Mouse (Mus musculus) midbrain, postnatal 0 days (tissue): ENCODE data around the gene Tedc2. TPM values are rescaled to one million over a fixed set of nuclear protein-coding genes. Genes with fewer than 3 reads are reported as not detected.
A peak's percentile ranks its signal among the peaks of the same experiment; 100 is the strongest.

Experiments
- ATAC-seq: fragments of 200-750 bp; cut with Nextera tagmentation; 2 replicates; pipeline ENCODE4 v1.8.0; 2017; ENCODE audit warnings: moderate number of reproducible peaks, mild to moderate bottlenecking, moderate TSS enrichment, moderate library complexity; ENCODE audit not compliant: low FRiP score
- DNase-seq: peaks from one replicate; pipeline ENCODE4 v3.0.0-alpha.2; 2015; ENCODE audit warnings: low spot score
- H3K27ac ChIP-seq: fragments of 300-500 bp; sonication (generic); 2 replicates; pipeline ENCODE4 v1.5.1; 2014; ENCODE audit warnings: low read depth, mild to moderate bottlenecking, low read length, mixed read lengths
- H3K27me3 ChIP-seq: fragments of 300-500 bp; sonication (generic); 2 replicates; pipeline ENCODE4 v1.6.1; 2014; ENCODE audit warnings: low read length, control low read depth, mixed read lengths; ENCODE audit not compliant: insufficient read depth
- H3K36me3 ChIP-seq: fragments of 300-500 bp; sonication (generic); 2 replicates; pipeline ENCODE4 v1.6.1; 2014; ENCODE audit warnings: low read length, control low read depth, mixed read lengths; ENCODE audit not compliant: insufficient read depth
- H3K4me1 ChIP-seq: fragments of 300-500 bp; sonication (generic); 2 replicates; pipeline ENCODE4 v1.6.1; 2014; ENCODE audit warnings: mild to moderate bottlenecking, control low read depth, antibody characterized with exemption, low read length, mixed read lengths; ENCODE audit not compliant: insufficient read depth
- H3K4me2 ChIP-seq: fragments of 300-500 bp; sonication (generic); 2 replicates; pipeline ENCODE4 v1.6.1; 2014; ENCODE audit warnings: low read depth, mild to moderate bottlenecking, low read length, mixed read lengths; ENCODE audit not compliant: poor library complexity, severe bottlenecking
- H3K4me3 ChIP-seq: fragments of 300-500 bp; sonication (generic); 2 replicates; pipeline ENCODE4 v1.5.1; 2014; ENCODE audit warnings: low read depth, mild to moderate bottlenecking, low read length, moderate library complexity
- H3K9ac ChIP-seq: fragments of 300-500 bp; sonication (generic); replicated peaks from 2 replicates; pipeline ENCODE4 v1.6.1; 2014; ENCODE audit warnings: mild to moderate bottlenecking, low read length, moderate library complexity, mixed read lengths; ENCODE audit not compliant: poor library complexity, severe bottlenecking
- H3K9me3 ChIP-seq: fragments of 300-500 bp; sonication (generic); 2 replicates; pipeline ENCODE4 v1.6.1; 2016; ENCODE audit warnings: low read length, control low read depth
- CTCF ChIP-seq: IDR thresholded peaks from 2 replicates; pipeline ENCODE4 v1.5.1; 2016; ENCODE audit warnings: antibody characterized with exemption, mild to moderate bottlenecking
- WGBS: fragments of 180-500 bp; shearing (Covaris S2); extraction: QIAGEN DNeasy Blood & Tissue Kit; methylation state at CpG from one replicate; pipeline ENCODE4 v1.1.7; 2014; 5-methylcytosine and 5-hydroxymethylcytosine counted together
- microRNA-seq: library from miRNA; unstranded; fragments of <30 nt; microRNA quantifications from one replicate; pipeline ENCODE4, GENCODE M21; 2016; ENCODE audit warnings: borderline number of aligned reads
- polyA plus RNA-seq: library from polyadenylated mRNA; unstranded; fragments of >200 nt; fragmentation: Nextera tagmentation; extraction: Ambion mirVana; gene quantifications from 2 replicates; pipeline ENCODE4 v1.2.1, GENCODE M21; 2015
- total RNA-seq: library from RNA; depleted of rRNA; stranded (reverse); fragments of >200 nt; gene quantifications from 2 replicates; pipeline ENCODE4 v1.2.3, GENCODE M21; 2014; rRNA removed

Tedc2 gene
- total and polyA plus RNA-seq, 2 experiments from 2014 or later = 9.0 to 17.9 TPM

DNA sequence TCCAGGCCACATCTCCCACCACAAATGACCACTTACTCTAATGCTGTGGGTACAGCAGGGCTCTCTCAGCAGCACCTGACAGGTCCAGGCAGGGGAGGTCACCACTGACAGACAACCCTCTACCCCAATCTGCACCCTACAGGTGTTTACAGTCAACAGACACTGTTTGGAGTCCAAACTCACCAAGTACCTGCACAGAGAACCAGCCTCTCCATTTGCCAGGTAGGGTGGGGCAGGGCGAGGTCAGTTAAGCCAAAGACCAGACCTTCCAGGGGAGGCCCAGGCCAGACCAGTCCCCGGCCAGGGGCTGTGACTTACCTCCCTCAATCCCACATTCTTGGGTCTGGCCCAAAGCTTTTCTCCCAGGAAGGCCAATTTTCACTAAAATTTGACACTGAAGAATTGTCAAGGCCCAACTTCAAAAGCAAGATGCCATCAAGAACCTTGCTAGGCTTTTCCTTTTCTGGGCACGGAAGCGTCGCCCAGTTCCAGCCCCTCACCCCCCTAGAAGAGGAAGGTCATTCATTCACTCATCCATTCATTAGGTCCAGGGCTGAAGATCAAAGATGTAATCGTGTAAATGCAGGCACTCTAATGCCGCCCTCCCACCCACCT lies 52.7 kb downstream of the Tedc2 start:
- 47% methylated on average over 7 of the region's 7 CpGs for WGBS
- Histone ChIP-seq H3K27ac (peak overlapping the region; percentile 99), H3K4me3 (peak overlapping the region; percentile 83), H3K9ac (peak overlapping the region; percentile 93), H3K4me2 (peak overlapping the region; percentile 63), H3K36me3 (peaks cover 10% of the 10 kb centered on the region), H3K9me3 (no peaks in the 10 kb centered on the region), H3K4me1 (peaks cover 8% of the 10 kb centered on the region), H3K27me3 (no peaks in the 10 kb centered on the region)
- DNase-seq (no peak), ATAC-seq (no peak)
- no peak for TF ChIP-seq CTCF

DNA sequence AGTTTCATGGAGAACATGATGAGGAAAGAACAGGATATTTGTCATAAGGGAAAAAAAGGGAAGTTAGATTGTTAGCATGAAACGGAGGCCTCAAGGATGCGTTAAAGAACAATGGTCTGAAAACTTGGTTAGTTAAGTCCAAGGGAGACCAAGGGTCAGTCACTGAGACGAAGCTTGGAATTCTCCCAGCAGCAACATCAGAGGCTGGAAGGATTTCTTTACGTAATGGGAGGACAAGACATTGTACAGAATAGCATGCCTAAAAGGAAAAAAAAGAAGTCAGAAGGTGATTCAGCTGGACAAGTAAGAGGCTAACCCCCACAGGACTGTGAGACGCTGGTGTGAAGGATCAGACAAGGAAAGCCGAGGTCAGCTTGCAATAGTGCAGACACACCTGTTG lies 53.5 kb downstream of the Tedc2 start:
- H3K27me3 ChIP-seq = no peaks in the 10 kb centered on the region
- DNase-seq = no peak
- peaks cover 14% of the 10 kb centered on the region for H3K4me1 ChIP-seq
- WGBS = 86% methylated on average over 6 of the region's 6 CpGs
- peak overlapping the region; percentile 93; the same call in 1 of the 2 replicates for H3K9ac ChIP-seq
- H3K27ac ChIP-seq = no peak overlapping the region
- no peaks in the 10 kb centered on the region for H3K9me3 ChIP-seq
- peaks cover 10% of the 10 kb centered on the region for H3K36me3 ChIP-seq
- peak overlapping the region; percentile 83; the same call in 1 of the 2 replicates for H3K4me3 ChIP-seq
- no peak for TF ChIP-seq CTCF
- H3K4me2 ChIP-seq = peak overlapping the region; percentile 22
- no peak for ATAC-seq

Small RNA genes within 50 kb of the gene (microRNA-seq; reads per million reads assigned to microRNA genes)
- 1.0 reads per million for gene Mir5134
- gene Mir6965 = not detected

Other genes starting within 250 kb of the Tedc2 start
- 1.8 TPM in 1 of 2 replicates, not detected in the other for gene Prss30, start 240.3 kb downstream of the Tedc2 start, total RNA-seq
- 0.15 and 0.17 TPM in 2 replicates for gene Prss30, start 240.3 kb downstream of the Tedc2 start, polyA plus RNA-seq
- gene Prss22, start 222.8 kb downstream of the Tedc2 start, total RNA-seq = not detected in 2 replicates
- gene Prss22, start 222.8 kb downstream of the Tedc2 start, polyA plus RNA-seq = 0.17 TPM in 1 of 2 replicates, not detected in the other
- not detected in 2 replicates for gene Prss27, start 182.7 kb downstream of the Tedc2 start, total RNA-seq
- gene Prss27, start 182.7 kb downstream of the Tedc2 start, polyA plus RNA-seq = not detected in 2 replicates
- 92.0 and 99.8 TPM in 2 replicates for gene Kctd5, start 147.4 kb downstream of the Tedc2 start, total RNA-seq
- gene Kctd5, start 147.4 kb downstream of the Tedc2 start, polyA plus RNA-seq = 80.2 and 81.3 TPM in 2 replicates
- 57.9 and 68.1 TPM in 2 replicates for gene Pdpk1, start 69.9 kb downstream of the Tedc2 start, total RNA-seq
- 53.2 and 61.5 TPM in 2 replicates for gene Pdpk1, start 69.9 kb downstream of the Tedc2 start, polyA plus RNA-seq
- 40.2 and 58.6 TPM in 2 replicates for gene Amdhd2, start 57.1 kb downstream of the Tedc2 start, total RNA-seq
- gene Amdhd2, start 57.1 kb downstream of the Tedc2 start, polyA plus RNA-seq = 34.0 and 41.4 TPM in 2 replicates
- gene Atp6v0c, start 51.1 kb downstream of the Tedc2 start, total RNA-seq = 730 and 771 TPM in 2 replicates
- 2,426 and 2,595 TPM in 2 replicates for gene Atp6v0c, start 51.1 kb downstream of the Tedc2 start, polyA plus RNA-seq
- 146 and 168 TPM in 2 replicates for gene Tbc1d24, start 15.3 kb downstream of the Tedc2 start, total RNA-seq
- 27.4 and 27.6 TPM in 2 replicates for gene Tbc1d24, start 15.3 kb downstream of the Tedc2 start, polyA plus RNA-seq
- gene Ntn3, start 11.3 kb downstream of the Tedc2 start, total RNA-seq = 19.4 and 23.6 TPM in 2 replicates
- gene Ntn3, start 11.3 kb downstream of the Tedc2 start, polyA plus RNA-seq = 4.0 and 4.3 TPM in 2 replicates
- gene Ccnf, start 30.6 kb upstream of the Tedc2 start, total RNA-seq = 6.2 and 6.7 TPM in 2 replicates
- 5.0 and 5.3 TPM in 2 replicates for gene Ccnf, start 30.6 kb upstream of the Tedc2 start, polyA plus RNA-seq
- 0.99 and 1.8 TPM in 2 replicates for gene Abca17, start 130.2 kb upstream of the Tedc2 start, total RNA-seq
- gene Abca17, start 130.2 kb upstream of the Tedc2 start, polyA plus RNA-seq = 1.0 and 1.1 TPM in 2 replicates
- gene Abca3, start 131.1 kb upstream of the Tedc2 start, total RNA-seq = 91.3 and 95.9 TPM in 2 replicates
- 28.8 and 32.7 TPM in 2 replicates for gene Abca3, start 131.1 kb upstream of the Tedc2 start, polyA plus RNA-seq
- 248 and 260 TPM in 2 replicates for gene Rnps1, start 193.7 kb upstream of the Tedc2 start, total RNA-seq
- gene Rnps1, start 193.7 kb upstream of the Tedc2 start, polyA plus RNA-seq = 347 and 350 TPM in 2 replicates
- gene Eci1, start 205.8 kb upstream of the Tedc2 start, total RNA-seq = 20.6 and 26.6 TPM in 2 replicates
- 31.0 and 41.1 TPM in 2 replicates for gene Eci1, start 205.8 kb upstream of the Tedc2 start, polyA plus RNA-seq
- gene Dnase1l2, start 222.3 kb upstream of the Tedc2 start, total RNA-seq = 5.0 and 5.6 TPM in 2 replicates
- 0.94 and 1.1 TPM in 2 replicates for gene Dnase1l2, start 222.3 kb upstream of the Tedc2 start, polyA plus RNA-seq
- gene E4f1, start 249.5 kb upstream of the Tedc2 start, total RNA-seq = 35.1 and 38.0 TPM in 2 replicates
- 25.6 and 30.6 TPM in 2 replicates for gene E4f1, start 249.5 kb upstream of the Tedc2 start, polyA plus RNA-seq
- gene Pgp, start 249.5 kb upstream of the Tedc2 start, total RNA-seq = 49.6 and 50.1 TPM in 2 replicates
- 86.8 and 88.7 TPM in 2 replicates for gene Pgp, start 249.5 kb upstream of the Tedc2 start, polyA plus RNA-seq